Mouse (Mus musculus): Measurements from ENCODE around the gene Fkbp3. TPM values are rescaled to one million over a fixed set of nuclear protein-coding genes. Genes with fewer than 3 reads are reported as not detected.
A peak's percentile ranks its signal among the peaks of the same experiment; 100 is the strongest.
"Not testable (repeated sequence)": the region's sequence is repeated elsewhere in the genome, so short reads cannot be mapped to it uniquely, and the experiment has no call there.

Fkbp3 gene
- 100 to 1,000 TPM; 259 to 332 TPM for polyA plus RNA-seq (2017; shearing (Covaris generic))

DNA sequence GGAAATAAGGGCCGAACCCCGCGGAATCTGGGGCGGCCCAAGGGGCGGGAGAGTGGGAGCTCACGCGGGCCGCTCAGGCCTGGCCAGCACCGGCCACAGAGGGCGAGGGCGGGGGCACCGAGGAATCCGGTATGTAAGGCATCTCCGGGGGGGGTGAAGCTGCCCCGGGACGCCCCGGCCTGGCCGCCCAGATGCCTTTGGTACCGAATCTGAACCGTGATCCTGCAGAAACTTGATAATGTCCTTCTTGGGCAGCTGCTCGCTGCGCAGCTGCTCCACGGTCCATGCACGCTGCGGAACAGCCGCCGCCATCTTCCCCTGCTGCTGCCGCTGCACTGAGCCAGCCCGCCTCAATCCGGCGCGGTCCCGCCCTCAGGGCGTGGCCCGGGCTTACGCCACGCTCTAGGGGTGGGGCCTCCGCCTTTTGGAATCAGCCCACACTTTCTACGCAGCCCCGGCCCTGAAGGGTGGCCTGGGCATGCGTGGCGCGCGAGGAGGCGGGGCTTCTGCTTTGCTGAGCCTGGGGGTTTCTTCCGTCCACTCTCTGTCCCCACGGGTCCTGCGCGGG lies at the start of gene Fkbp3:
Gene Fkbp3 (minus strand): TSS at position 397 of the 568 bp plus-strand sequence.
- ATAC-seq: peak; percentile 89

DNA sequence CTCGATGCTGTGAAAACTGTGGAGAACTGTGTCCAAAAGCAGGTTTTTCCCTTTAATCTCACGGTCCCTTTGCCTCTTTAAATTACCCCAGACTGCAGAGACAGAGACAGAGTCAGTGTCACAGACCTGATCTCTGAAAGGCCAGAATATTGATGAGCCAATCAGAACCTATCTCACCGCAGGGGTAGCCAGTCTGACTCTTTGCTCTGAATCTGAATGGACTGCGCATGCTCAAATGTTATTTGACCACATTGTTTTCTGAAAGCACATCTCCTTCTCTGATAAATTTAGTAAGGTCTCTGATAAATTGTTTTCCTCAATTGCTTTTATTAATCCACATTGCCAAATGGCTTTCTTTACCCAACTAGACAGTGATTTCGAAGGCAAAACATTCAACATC lies 45.6 kb upstream of the Fkbp3 start:
- ATAC-seq: no peak

DNA sequence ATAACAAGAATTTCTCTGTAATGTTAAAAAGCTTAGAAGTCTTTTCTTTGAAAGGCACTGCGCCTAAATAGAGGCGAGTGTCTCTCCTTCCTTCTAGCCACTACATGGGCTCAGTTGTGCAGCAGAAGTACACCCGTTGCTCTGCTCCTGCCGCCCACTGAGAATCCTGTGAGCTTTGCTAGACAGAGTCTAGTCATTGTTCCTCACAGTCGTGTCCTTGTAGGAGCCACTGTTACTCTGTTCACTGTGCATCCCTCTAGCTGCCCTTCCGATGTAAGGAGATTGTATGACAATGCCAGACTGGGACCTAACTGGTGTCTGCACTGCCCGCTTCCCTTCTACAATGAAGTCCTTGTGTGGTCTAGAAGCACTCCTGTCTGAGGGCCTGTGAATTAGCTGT lies 45.2 kb upstream of the Fkbp3 start:
- ATAC-seq: no peak

DNA sequence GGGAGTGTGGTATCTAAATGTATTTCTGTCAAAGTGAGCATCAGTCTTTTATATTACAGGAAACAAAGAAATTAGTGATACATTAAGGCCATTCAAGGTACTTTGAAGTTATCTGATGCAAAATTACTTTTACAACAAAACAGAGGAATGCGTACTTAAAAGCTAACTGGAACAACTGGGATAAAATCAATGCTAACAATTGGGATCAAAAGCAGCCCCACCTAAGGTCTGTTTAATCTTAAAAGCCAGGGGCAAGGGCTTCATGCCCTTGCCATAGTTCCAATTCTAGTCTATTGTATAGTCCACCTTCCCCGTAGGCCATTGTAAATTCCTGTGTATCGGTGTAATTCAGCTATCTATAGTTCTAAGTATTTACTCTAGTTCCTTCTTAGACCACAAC lies 41.2 kb upstream of the Fkbp3 start:
- not testable (repeated sequence) for ATAC-seq

DNA sequence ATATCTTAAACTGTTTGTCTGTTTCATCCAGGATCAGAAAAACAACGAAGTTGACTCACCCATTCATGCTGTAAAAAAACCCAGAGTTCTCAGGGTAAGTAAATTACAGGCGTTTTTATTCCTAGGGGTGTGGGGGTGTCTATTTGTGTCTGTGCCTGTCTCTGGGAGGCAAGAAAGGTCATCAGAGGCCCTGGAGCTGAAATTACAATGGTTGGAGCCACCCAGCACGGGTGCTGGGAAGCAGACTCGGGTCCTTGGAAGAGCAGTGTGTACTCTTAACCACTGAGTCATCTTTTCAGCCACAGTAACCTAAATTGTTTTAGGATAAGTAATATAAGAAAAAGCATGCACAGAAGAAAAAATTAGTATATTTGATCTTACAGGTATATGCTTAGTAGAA lies 40.1 kb upstream of the Fkbp3 start:
- ATAC-seq: no peak

DNA sequence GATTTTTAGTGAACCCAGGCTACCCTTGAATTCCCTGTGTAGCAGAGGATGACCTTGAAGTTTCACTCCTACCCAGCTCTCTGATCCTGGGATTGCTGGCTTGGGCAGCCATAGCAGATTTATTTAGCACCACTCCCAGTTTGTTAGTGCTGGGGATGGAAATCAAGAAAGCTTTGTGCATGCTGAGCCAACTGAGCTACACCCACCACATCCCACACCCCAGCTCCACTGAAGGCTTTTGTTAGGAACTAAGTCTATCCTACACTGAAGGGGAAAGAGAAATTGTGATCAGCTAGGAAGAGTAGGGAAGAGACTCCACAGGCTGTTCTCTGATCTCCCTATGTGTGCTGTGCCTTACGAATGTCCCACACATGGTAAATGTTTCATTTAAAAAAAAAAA lies 39.0 kb upstream of the Fkbp3 start:
- ATAC-seq: no peak

DNA sequence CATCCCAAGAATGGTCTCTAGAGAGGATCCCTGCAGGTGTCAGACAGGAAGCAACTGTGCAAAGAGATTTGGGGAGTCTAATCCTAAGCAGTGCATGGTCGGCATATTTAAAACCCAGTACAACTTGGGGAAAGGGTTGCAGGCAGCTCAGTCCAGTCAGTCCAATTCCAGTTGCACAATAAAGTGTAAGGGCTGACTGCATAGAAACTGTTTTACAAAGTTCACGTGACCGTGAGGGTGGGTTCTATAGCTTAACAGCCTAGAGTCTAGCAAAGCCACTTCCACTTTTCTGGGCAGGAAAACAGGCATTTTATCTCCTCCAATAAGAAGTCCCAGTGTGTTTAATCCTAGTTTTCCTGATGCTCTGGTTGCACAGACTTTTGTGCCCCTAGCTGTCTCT lies 37.7 kb upstream of the Fkbp3 start:
- ATAC-seq: no peak

DNA sequence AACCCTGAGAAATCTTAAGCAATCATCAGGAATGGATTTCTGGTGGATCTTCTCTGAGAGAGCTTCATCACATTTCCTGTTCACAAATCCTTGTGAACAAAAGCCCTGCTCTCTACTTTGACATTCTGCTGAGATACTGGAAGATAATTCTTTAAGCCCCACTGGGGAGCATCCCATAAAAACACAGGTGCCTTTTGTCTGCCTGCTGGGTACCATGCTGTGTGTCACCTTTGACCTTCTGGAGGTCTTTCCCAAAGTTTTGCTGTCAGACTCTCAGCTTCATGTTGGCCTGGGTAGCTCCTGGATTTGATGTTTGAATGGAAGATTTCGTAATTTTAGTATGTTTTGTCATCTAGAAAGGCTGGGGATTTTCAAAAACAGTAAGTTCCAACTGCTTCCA lies 34.9 kb upstream of the Fkbp3 start:
- ATAC-seq: no peak

DNA sequence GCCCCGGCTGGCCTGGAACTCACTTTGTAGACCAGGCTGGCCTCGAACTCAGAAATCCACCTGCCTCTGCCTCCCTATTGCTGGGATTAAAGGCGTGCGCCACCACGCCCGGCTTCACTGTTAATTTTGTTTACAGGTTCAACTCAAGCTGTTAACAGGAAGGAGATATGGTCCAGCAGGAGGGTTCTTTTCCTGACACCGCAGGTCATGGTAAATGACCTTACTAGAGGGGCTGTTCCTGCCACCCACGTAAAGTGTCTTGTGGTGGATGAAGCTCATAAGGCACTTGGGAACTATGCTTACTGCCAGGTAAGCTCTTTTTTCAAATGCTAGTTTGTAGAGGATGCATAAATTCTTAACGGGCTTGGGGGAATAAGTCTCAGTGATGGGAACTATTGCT lies 3.1 kb upstream of the Fkbp3 start:
- no peak for ATAC-seq

DNA sequence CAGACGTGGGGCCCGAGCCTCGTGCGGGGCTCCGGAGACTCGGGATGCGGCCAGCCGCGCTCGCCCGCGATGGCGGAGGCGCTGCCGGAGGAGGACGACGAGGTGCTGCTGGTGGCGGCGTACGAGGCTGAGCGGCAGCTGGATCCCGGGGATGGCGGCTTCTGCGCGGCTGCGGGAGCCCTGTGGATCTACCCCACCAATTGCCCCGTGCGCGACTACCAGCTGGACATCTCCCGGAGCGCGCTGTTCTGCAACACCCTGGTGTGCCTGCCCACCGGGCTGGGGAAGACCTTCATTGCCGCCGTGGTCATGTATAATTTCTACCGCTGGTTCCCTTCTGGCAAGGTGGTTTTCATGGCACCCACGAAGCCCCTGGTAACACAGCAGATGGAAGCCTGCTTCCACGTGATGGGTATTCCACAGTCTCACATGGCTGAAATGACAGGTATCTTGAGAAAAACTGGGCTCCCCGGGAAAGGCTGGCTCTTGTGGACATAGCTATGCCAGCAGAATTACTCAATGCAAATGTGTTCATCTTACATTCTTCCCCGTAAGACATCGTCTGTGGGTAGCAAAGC lies 2.0 kb upstream of the Fkbp3 start:
- peak; percentile 10 for ATAC-seq

DNA sequence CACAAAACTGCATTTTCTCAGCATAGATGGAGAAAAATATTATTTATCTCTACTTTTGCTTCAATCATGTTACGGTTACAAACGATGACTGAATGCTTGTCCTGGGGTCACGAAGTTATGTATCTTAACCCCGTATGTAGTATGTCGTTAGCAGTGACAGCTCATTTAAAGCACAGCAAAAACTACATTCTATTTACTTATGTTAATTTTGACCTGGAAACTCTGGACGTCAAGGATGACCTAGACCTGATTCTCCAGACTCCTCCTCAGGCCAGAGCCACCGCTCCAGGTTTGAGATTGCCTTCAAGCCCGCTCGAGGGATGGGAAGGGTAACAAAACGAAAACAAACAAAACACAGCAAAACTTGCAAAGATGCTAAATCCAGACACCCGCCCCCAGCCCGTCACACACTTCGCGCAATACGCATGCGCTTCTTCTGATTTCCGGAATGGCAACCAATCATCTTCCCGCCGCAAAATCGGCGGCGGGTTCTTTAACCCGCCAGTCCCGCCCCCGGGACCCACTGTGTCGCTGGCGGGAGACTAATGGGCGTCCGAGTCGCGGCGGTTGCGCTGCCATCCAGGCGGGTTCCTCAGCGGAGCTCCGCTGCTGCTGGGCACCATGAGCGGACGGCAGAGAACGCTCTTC lies 1.4 kb upstream of the Fkbp3 start, which contains the start of gene Fancm:
Gene Fancm (plus strand): TSS at position 519 of the 648 bp plus-strand sequence.
- ATAC-seq: peak; percentile 64

DNA sequence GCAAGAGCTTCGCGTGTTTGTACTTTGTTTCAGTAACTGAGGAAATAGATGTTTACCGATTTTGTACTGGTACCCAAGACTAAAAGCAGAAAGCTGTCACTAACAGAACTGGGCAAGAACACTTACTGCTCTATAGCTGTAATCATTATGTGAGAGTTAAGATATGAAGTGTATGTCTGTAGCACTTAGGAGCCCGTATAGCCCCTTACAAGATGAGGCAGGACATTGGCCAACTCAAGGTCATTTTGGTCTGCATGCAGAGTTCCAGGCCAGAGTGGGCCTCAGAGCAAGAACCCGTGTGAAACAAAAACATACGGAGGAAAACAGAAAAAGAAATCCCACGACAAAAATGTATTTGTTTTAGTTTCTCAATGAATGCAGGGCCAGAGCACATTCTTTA lies 844 bp upstream of the Fkbp3 start:
- no peak for ATAC-seq

DNA sequence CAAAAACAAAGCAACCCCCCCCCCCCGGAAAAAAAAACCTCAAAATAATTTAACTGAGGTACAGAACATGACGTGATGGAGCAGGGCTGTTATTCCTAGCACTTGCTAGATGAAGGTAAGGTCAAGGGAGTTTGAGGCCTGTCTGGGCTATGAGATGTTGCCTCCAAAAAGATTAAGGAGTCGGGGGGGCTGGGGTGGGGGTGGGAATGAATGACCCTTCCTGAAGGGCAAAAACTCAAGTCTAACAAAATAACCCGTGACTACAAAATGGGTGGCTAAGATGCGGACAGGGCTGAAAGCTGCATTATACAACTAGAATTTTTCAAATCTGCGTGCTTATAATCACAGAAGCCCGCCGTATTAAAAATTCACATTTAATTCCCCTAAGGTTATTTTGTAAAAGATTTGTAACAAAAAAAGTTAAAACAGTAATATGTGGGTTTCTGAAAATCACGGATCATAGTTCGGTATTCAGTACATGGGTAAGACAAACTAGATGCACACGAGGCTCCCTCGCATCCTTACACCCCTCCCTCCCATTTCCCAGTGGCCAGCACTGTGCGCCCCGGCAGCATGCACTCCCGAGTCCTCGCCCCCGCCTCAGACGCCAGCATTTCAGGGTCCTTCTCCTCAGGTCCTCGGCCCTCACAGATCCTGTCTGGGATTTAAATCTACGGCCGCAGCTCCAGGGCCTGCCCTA lies 746 bp downstream of the Fkbp3 start:
- ATAC-seq: peak; percentile 3

DNA sequence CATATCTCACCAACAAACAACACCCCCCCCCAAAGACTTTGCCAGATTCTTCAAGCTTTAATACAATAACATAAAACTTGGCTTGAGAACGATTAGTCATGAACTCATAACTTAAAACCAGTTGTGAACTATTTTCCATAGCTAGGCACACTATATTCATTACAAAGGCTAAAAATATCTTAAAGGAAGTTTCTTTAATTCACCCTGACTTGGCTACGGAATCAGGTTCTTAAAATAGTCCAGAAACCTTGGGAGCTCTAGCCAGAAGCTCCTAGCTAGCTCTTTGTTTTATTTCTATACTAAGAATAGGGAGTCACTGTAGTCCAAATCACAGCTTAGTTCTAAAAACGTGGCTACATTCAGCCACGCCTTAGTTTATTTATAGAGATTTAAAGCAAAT lies 5.4 kb downstream of the Fkbp3 start:
- ATAC-seq: no peak

DNA sequence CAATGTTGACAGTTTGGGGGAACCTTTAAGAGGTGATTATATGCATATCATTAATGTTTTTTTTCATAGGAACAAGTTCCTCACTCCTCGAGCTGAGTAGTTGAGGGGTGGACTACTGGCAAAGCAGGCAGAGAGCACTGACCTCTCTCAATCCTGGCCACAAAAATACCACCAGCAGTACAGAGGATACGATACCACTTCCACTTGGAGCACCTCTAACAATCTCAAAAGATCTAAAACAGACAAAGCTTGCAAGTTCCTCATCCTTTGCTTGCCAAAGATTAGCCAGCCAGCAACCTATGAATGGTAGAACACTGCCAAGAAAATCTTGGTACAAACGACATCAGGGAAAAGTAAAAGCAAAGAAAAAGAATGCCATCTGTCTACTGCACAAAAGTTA lies 7.6 kb downstream of the Fkbp3 start:
- ATAC-seq: no peak

DNA sequence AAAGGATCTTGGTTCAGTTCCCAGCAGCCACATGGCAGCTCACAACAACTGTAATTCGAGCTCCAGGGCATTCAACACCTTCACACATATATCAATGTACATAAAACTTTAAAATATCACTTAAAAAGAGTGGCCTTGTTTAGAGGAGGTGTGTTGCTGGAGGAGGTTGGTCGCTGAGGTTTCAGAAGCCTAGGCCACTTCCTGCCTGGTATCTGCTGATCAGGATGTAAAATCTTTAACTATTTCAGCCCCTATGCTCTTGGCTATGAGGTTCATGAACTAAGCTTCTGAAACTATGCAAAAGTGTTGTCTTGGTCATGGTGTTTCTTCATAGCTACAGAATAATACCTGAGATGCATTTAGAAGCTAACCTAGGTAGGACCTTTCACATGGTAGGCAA lies 8.6 kb downstream of the Fkbp3 start:
- ATAC-seq: peak; percentile 98

DNA sequence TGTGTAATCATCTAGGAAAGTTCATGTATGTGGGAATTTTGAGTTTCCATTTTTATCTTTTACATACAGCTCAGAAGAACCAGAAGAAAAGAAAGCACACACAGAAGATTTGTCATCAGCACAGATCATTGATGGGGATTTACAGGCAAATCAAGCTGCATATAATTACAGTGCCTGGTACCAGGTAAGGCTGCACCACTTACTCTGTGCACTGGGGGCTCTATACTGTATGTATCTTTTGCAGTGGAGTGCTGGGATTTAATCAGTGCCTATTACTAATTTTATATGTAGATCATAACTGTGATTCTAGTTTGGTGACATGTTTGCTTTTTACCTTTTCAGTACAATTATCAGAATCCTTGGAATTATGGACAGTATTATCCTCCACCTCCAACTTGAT lies 12.7 kb downstream of the Fkbp3 start:
- peak; percentile 13 for ATAC-seq

DNA sequence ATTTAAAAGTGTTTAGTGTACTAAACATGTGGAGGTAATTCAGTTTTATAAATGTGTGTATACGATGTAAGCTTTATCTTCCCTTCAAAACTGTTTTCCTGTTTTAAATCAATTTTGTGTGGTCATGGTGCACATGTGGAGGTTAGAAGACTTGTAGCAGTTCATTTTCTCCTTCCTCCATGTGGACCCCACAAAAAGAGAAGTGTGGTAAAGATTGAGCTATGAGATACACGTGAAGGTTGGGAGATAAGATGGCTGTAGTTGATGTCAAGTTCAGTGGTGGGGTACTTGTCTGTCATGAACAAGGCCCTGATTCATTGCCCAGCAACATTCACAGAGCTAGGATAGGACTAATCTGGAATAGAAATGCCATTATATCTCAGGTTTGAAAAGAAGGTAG lies 15.6 kb downstream of the Fkbp3 start:
- no peak for ATAC-seq

DNA sequence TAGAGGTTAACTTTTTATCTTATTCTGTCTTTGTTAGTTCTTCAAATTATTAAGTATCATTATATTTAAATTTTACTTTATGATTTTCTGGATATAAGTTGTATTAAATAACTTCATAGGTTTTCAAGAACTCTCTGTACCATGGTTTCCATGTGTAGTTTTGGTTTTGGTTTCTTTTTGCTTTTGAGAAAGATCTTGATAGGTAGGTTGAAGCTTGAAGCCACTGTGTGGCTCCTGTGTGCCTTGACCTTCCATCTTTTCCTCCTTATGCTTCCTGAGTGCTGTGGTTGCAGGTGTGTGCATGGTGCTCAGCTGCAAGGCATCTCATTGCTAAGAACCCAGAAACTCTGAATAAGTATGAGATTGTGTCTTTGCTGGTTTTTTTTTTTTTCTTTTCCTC lies 25.0 kb downstream of the Fkbp3 start:
- peak; percentile 75 for ATAC-seq

DNA sequence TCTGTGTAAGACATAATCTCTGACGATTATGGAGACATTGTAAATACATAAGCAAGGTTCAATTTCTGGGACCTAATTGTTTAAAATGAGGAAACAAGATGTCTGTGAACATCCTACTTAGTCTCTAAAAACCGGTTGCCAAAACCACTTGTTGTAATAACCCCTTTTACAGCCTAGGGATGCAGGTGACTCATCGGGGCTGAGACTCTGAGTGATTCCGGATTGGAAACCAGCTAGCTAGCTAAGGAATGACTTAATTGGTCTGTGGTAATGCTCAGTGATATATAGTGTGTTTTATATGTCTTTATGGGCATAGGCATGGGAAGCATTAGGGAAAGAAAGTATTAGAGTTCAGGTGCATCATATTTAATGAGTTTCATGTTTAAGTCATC lies 36.3 kb downstream of the Fkbp3 start:
- peak; percentile 38 for ATAC-seq

DNA sequence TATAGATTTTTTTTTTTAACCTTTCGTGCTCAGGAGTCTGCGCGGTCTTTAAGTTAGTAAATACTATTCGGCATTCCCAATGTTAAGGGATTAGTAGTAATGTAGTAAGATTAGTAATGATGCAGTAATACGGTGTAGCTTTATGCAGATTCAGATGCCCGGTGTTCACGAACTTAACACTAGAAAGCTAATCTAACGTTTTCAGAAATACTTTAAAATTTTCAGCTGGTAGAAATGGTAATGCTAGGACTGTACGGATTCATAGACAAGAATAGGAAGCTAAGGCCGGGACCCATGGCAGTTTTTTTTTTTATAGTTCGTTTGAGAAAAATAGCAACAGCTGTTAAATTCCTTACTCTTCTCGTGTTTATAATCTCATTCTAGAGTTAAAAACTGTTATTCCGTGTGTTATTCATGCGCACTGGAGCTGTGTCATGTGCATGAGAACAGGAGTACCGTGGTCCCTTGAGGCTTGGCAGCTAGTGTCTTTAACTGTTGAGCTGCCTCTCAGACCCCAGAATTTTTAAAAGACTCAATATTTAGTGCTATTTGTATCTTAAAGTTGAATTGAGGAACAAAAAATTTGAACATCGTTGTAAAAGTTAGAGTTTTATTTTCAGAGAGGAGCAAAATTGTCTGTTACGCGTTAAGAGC lies 36.8 kb downstream of the Fkbp3 start:
- ATAC-seq: no peak

DNA sequence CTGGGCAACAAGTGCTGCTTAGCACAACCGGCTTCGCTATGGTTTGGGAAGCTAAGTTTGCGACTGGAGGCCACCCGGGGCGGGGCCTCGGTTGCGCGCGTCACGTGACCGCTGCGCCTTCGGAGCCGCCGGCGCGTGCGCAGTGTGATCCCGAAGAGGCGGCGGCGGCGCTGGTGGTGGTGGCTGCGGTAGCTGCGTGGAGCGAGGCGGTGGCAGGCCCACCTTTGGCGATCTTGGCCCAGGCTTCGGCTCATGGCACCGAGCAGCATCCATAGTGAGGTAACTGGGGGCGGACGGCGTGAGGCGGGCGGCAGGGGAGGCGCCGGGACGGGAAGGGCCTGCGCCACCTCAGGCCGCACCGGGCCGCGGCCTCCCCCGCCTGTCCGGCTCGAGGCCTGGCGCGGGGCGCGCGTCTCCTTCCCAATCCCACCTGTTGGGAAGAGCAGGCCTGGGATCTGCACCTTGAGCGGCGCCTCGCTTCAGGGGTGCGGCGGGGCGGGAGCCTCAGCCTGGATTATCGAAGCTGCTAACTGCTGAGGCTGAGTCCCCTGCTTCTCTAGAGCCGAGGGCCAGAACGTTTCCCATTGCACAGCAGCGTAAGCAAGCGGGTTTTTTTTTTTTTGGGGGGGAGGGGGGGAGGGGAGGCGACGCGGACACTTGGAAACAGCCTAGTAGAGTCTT lies 37.5 kb downstream of the Fkbp3 start, which contains the start of gene Prpf39:
Gene Prpf39 (plus strand): TSS at position 144 of the 681 bp plus-strand sequence.
- peak; percentile 77 for ATAC-seq

DNA sequence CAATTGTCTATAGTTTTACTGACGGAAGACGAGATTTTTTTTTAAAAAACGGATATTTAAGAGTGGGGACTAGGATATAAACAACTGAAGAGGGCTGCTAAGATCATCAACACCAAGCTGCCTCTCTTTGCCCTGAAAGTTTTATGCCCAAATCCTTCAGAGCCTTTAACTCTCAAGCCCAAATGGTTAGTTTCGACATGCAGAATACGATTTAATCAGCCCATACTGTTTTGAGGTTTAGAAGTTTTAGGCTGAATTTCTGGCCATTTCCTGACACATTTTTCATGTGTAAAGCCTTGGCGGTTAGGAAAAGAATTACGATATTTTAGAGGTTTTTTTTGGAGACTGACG lies 38.0 kb downstream of the Fkbp3 start:
- ATAC-seq: peak; percentile 20
